Mouse (Mus musculus) spleen, postnatal 36 days (tissue): ENCODE results near the gene Proser3.

Source experiments
- DNase-seq, 2 experiments: peaks; one replicate each; pipeline ENCODE4 v3.0.0; 2022; ENCODE audit warnings: low spot score in 2 of 2, mixed read lengths in 1 of 2

Gene Proser3

DNA sequence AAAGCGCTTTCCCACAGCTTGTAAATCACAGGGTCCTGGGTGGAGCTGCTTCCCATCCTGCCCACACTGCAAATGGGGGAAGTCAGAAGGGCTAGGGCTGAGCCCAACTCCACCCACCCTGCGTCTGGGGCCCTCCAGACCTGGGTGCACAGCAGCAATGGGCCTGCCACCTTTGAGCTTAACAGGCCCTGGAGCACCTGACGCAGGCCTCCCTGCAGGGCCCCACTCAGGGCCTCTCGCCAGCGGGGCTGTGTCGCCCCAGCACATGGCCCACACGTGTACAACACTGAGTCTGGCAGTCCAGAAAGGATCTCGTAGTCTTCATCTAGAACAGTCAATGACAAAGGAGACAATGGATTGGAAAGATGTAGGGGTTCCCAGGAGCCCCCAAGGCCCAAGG, 27.9 kb upstream of the Proser3 start:
- DNase-seq = no peak

DNA sequence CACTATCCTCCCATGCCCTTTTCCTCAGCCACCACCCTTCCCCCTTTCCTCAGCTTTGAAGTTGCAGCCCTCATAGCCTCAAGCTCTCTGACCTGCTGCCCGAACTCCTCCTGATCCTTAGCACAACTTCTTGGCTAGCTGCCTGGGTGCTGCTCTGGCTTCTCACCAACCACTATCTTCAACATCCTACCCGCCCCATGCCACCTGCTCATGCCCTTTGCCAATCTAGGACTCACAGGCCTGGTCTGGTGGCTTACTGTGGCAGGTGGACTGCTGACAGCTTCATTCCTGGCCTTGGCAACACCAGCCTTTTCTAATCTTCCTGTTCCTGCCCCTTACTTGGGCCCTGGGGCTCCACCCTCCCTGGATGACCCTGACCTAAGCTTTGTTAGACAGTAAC, 20.9 kb upstream of the Proser3 start:
- peak; percentile 52 to 67 for DNase-seq

DNA sequence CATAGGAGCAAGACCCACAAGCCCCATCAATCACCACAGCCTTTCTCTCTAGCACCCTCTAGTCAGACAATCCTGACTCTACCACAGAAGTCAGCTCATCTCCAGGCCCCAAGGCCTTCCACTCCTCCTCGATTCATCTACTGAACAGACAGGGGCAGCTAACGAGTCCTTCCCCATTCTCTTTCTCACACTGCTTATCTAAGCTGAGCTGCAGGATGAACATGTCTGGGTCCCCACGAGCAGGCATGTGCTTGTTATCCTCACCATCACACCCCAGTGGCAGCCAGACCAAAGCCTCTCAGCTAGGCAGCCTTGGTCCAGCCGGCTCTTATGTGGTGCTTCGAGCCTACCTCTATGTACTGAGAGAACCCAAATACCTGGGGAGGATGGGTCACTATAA, 20.3 kb upstream of the Proser3 start:
- DNase-seq = no peak

DNA sequence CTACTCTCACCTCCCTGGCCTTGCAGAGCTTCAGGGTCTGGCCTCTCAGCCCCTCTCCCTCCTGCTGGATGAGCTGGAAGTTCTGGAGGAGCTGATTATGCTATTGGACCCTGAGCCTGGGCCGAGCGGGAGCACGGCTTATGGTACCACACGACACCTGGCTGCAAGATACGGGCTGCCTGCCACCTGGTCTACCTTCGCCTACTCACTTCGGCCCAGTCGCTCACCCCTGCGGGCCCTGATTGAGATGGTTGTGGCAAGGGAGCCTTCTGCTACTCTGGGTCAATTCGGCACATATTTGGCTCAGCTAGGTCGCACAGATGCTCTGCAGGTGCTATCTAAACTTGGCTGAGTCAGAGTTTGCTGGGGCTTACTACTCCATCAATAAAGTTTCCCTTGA, 15.5 kb upstream of the Proser3 start:
- DNase-seq = no peak

DNA sequence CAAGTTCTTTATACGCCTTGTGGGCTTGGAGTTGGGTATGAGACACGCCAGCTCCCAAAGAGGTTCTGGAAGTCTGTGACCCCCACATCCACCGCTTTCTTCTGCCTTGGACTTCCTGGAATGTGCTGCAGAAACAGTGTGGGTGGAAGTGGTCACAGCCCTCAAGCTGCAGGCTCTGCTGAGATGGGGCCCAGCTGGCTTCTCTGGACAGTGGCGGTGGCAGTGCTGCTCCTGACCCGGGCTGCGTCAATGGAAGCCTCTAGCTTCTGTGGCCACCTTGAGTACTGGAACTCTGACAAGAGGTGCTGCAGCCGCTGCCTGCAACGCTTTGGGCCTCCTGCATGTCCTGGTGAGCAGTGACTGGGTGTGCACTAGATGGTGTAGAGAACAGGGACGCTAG, 13.9 kb upstream of the Proser3 start:
- no peak for DNase-seq

DNA sequence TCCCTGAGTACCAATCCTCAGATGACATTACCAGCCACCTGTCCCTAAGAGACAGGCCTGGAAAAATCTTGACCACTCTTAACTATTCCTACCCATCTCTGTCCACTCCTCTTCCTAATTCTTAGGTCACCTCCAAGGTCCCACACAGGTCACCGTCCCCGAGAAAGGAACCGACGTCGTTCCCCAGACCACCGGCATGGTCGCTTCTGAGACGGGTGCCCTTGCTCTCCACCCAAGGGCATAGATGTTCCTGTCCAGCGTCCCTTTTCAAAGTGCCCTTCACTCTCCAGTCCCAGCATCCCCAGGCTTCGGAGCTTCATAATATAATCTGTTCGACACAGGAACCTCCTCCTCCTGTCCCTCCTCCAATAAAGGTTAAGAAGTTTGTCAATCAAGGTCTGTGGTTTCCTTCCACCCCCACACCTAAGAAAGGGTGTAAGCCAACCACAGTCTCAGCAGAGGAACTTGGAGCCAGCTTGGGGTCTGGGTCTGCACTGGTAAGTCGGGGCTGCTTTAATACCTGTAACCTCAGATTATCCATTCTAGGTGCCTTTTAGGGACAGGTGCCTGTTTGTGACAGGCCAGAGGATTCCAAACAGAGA, 13.0 kb upstream of the Proser3 start, which contains the start of gene Igflr1:
Igflr1 (plus strand) TSS at position 458 of the 602 bp plus-strand sequence.
- DNase-seq = no peak

DNA sequence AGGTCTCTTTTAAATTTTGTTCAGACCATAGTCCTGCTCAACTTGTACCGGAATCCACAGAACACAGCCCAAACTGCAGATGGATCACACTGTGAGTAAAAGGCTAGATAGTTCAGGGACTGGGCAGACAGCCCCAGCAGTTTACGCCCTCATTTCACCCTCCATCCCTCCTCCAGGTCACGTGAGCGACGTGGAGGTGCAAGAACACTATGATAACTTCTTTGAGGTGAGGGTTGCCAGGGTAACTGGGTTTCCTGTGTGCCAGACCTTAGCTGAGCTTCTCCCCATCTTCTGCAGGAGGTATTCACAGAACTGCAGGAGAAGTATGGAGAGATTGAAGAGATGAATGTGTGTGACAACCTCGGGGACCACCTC, 11.8 kb upstream of the Proser3 start:
- DNase-seq = peak; percentile 48 to 58

DNA sequence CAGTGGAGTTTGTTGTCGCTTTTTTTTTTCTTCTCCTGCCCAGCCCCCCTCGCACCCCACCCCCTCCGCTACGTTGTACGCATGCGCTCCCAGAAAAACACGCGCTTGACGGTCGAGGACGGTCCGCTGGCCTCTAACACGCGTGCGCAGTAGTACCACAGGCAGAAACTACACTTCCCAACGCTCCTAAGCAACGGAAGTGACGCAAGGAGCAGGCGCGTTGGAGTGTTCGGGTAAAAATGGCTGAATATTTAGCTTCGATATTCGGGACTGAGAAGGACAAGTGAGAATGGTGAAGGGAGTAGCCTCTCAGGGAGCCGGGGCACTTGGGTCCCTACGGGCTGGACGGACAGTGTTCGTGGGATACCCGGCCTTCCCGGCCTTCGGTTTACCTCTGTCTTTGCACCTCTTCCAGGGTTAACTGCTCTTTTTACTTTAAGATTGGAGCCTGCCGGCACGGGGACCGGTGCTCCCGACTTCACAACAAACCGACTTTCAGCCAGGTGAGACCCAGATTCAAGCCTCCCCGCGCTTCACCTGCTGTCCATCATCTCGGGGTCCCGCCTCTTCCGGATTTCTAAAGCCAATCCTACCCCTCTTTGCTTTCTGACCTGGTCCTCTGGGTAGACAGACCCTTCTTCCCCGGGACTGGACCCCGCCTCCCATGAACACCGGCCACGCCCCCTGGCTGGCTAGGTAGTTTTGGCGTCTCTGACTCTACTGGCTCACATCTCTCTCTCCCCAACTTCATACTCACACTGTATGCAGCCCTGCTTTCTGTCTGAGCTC, 11.2 kb upstream of the Proser3 start, which contains the start of the genes U2af1l4, Gm49396 and Psenen:
U2af1l4 (plus strand) TSS at position 185 of the 789 bp plus-strand sequence.
Gm49396 (plus strand) TSS at position 228 of the 789 bp plus-strand sequence.
Psenen (minus strand) TSS at position 511 of the 789 bp plus-strand sequence.
- DNase-seq = peak; percentile 96 to 98

DNA sequence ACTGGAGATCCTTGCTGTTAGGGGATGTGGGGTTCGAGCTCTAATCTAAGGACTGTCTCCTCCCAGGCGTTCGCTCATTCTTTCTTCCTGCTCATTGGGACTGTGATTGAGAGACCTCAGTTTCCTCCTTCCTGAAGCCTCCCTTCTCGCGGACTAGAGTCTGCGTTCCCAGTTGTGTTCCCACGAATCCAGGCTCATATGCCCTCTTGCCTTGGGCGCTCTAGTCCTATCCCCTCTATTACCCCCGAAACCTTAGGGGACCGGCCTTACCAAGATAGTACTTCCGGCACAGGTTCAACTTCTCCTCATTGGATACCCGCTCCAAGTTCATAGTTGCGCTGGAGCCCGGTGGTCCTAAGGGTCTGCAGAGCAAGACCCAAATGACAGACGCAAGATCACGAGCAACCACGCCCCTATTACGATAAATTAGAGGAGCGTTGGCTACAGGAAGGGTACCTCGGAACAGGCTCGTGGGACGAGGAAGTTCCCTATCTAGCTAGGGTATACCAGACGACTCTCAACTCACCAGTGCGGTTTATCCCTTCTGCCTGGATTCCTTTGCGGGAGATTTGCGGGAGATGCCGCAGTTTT, 10.5 kb upstream of the Proser3 start:
- DNase-seq = peak in 1 of 2 experiments; percentile 32

DNA sequence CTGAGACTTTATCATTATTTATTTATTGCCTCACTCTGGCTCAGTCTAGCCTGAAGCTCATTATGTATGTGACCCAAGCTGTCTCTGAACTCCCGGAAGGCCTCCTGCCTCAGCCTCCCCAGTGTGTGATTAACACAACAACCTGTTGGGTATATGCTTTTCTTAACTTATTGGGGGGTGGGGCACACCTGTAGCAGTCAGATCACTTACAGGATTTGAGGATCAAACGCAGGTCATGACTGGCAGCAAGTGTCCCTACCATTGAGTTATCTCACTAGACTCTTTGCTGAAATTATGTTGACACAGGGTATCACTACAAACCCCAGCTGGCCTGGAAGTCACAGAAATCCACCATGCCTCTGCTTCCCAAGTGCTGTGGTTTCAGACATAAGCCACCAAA, 8.2 kb upstream of the Proser3 start:
- no peak for DNase-seq

DNA sequence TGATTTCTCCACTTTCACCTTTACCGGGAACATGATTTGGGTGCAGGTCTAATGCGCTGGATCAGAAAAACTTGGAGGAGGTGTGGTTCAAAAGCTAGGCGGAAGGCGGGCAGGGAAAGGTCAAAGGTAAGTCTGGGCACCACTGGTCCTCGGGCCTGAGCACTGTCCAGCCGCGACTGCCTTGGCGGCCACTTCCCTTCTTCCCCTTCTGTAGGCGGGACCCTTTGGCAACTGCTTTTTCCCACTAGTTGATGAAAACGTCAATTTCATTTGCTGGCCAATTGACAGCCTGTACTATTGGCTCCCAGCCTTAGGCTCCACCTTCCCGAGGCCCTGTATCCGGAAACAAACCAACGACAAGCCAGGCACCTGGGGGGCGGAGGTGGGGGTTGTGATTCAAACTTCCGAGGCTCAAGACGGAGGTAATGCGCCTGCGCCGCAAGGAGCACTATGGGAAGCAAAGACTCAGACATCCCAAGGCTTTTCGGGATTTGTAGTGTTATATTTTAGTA, 7.4 kb upstream of the Proser3 start, which contains the start of gene Lin37:
Lin37 (minus strand) TSS at position 396 of the 512 bp plus-strand sequence.
- DNase-seq = peak; percentile 97 to 98

DNA sequence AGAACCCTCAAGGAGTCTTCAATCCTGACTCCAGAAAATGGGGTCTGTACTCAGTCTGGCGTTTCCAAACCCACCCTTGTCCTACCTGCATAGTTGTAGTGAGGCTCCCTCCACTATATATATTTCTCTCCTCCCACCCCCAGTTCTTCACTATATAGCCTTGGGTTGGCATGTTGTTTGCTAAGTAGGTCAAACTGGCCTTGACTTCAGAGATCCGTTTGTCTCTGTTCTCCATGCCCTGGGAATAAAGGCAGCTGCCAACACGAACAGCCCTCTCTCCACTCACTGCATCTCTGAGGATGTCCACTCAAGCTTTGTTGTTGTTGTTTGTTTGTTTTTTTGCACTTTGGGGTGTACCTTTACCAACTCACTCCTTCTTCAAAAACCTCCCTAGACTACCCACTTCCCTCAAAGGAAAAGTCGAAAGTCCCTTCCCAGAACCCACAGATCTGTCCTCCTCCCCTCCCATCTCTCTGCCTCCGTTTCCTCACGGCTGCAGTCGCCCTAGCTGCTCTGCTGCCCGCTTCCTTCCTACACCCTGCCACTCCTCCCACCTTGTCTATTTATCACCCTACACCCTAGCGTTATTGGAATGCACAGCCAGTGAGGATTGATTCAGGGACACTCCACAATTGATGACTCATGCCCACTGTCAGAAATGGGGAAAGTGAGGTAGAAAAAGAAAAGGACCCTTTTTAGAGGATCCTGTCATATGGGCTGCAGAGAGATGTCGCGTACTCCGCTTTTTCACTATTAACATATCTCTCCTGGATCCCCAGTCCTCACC, 6.8 kb upstream of the Proser3 start:
- no peak for DNase-seq

DNA sequence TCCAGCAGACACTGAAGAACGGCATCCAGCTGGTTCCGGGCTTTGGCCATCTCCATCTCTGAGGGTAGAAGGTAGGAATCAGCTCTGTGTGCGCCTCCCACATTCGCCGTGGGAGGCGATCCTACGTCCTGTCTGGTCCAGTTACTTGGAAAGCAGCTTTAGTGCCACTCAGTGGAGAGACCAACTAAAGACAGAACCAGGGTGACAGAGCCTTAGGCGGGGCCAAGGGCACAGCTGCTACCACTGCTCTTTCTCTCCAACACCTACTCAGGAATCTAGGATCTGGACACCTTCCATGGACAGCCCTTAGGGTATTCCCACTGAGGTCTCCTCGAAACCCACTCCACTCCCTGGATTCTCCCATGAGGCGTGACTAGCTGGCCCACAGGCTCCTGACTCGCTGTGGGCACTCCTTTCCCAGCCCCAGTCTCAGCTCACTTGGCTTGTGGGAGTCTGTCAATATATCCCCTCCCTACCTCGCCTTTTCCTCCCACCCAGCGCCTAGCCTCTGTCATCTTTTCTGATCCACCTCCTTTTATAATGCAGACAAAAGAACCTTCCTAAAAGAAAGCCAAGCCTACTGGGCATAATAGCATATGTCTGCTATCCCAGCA, 5.9 kb upstream of the Proser3 start:
- no peak for DNase-seq

DNA sequence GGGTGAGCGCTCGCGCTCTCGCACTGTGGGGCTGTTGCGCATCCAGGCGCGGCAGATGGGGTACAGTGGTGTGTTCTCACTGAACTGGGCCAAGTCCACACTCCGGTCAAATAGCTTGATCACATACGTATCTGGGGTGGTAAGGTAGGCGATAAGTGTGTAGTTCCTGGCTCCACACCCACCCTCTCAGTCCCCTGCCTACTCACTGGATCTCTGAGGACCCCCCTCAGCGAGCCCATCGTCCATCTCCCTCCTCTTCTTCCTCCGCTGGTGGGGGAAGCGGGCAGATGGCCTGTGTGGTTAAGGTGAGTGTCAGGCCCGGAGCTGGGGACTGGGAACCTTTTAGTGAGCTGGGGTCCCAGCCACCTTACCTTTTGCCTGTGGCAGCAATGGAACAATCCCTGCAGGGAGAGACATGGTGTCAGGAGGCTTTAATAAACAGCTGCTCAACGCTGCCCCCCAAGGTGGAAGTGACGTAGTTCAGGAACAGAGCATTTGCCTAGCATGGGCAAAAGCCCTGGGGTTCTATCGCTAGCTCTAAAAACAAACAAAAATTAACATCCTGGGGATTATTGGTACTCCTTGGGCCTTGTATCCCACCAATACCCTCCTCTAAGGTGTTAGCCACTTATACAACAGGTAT, 4.9 kb upstream of the Proser3 start:
- DNase-seq = no peak

DNA sequence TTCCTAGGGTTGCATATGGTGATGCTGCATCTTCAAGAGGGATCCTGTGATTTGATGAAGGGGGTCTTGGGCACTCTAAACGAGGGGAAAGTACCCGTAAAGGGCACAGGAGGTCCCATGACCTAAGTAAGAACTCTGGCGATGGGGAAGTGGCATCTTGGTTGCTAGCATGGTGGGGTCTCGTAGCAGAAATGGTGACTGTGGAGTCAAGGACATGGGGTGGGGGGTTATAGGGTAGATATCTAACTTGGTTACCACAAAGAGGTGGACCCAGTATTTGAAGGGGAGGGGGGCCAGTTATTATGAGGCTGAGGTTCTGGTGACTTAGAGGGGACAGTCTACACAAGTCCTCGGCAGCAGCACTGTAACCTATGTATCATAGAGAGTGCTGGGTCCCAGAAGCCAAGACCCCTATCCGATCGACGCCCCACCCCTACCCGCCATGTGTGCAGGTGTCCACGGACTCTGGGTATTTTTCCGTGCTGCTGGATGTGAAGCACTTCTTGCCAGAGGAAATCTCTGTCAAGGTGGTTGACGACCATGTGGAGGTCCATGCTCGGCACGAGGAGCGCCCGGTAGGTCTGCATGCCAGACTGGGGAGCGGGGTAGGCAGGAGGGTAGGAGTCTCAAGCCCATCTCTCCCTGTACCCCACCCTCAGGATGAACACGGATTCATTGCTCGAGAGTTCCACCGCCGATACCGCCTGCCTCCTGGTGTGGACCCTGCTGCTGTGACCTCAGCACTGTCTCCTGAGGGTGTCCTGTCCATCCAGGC, 1.9 kb upstream of the Proser3 start:
- no peak for DNase-seq

DNA sequence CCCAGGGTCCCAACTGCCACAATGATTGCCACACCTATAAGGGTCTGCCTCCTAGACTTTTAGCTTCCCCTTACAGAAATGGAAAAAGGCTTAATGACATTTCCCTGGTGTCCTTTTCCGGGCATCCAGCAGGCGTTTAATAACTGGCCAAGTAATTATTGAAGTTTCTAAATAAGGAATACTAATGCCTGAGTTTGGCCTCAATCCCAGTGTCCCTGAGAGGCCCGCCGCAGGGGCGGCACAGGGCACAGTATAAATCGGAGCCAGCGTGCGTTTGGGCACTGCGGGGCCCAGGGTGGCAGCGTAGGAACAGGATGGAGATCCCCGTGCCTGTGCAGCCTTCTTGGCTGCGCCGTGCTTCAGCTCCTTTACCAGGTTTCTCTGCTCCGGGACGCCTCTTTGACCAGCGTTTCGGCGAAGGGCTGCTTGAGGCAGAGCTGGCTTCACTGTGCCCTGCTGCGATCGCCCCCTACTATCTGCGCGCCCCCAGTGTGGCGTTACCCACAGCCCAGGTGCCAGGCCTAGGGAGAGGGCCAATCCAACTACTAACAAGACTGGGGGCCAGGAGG, 1.0 kb upstream of the Proser3 start:
- no peak for DNase-seq

DNA sequence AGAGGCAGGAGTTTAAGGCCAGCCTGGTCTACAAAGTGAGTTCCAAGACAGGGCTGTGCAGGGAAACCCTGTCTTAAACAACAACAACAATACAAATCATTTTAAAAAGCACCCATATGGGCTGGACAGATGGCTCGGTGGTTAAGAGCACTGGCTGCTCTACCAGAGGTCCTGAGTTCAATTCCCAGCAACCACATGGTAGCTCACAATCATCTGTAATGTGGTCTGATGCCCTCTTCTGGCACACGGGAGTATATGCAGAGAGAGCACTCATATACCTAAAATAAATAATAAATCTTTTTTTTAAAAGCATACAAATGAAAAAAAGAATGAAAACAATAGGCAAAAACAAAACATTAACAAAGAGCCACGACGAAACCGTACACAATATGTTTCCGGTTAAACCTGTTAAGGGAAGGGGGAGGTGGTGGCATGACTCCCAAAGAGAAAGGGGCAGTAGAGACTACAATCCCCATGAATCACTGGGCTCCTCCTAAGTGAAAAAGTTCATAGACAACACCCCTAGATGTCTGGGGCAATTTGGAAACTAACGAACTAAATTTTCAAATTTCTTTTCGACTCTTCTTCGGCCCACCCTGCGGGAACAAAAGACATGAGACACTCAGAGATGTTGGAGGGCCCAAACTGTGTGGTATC, 526 bp downstream of the Proser3 start:
- peak; percentile 65 to 71 for DNase-seq

DNA sequence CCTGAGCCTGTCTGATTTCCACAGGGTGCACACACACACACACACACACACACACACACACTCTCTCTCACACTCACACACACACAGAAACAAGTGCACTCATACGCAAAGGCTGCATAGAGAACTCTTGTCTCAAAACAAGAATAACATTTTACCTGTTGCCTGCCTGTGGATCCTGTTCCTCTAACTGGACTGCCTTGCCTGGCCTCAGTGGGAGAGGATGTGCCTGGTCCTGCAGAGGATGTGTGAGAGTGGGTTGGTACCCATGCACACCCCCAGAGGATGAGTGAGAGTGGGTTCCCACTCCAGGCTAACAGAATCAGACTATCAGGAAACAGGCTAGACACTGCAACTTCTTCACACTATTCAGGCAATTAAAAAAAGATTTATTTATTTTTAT, 1.5 kb downstream of the Proser3 start:
- DNase-seq = no peak

DNA sequence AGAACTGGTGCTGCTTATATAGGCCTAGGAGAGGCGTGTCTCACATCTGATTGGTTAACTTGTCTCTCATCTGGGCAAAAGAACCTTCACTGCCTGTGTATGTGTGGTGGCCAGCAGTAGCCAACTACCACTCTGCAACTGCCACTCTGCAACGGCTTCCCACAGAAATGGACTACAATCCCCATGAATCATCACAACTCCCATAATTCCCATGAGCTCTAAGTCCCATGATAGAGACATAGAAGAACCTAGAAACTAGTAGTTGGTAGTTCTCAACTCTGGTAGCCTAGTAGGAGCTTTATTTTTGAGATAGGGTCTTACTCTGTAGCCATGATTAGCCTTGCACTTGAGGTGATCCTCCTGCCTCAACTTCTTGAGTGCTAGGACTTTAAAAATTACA, 2.2 kb downstream of the Proser3 start:
- DNase-seq = no peak
